Mouse (Mus musculus) adrenal gland, postnatal 14 days (tissue): ENCODE data around the gene Rpsa. TPM values are rescaled to one million over a fixed set of nuclear protein-coding genes. Genes with fewer than 3 reads are reported as not detected.
A peak's percentile ranks its signal among the peaks of the same experiment; 100 is the strongest.

Experiments used
- DNase-seq: peaks from one replicate; pipeline ENCODE4 v3.0.0; 2021; ENCODE audit warnings: mixed read lengths
- total RNA-seq: library from RNA; stranded (reverse); gene quantifications from 2 replicates; pipeline ENCODE4 v1.2.3, GENCODE M21; 2021

Rpsa gene
- total RNA-seq, 1 experiment from 2014 or later = 729 TPM

DNA sequence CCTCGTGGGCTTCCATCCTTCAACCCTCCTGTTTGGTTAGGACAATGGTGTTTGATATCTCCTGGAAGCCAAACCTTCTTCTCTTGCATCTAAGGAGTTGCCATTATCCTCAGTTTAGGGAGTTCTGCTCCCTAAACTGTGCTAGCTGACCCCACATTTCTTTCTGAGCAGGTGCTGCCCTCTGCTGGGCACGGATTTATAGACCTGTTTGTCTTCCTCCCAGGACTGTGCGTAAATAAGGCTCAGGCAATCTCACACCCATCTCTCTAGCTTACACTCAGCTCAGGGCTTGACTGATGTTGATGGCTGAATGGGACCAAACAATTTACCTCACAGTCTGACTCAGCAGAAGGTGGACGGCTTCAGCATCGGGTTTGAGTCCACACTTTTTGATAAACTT lies 43.8 kb downstream of the Rpsa start:
- peak; percentile 82 for DNase-seq

DNA sequence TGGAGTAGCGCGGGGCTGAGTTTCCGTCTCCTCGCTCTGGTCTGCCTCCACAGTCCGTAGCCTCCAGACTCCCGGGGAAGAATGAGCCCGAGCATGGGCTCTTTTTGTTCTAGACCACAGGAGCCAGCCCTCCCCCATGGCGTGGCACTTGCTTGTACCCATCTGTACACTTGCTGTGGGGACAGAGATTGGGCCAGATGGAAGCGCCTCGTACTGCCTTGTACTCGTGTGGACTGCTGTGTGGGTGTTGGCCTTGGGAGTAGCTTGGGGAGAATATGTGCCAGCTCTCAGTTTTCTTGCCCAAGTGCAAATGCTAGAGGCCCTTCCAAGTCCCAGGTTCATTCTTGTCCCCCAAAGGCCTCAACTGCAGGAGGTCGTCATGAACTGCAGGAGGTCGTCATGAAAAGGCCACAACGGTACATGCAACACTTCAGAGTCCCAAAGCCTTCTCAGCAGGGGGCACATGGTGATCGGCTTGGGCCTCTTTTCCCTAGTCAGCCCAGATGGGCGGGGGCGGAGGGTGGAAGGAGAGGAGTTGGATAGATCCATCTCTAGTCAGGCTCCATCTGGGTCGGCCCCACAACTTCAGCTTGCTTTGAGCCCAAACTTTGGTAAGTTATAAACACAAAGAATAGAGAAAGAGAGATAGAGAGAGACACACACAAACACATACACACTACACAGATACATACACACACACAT lies 47.1 kb downstream of the Rpsa start:
- DNase-seq = no peak

DNA sequence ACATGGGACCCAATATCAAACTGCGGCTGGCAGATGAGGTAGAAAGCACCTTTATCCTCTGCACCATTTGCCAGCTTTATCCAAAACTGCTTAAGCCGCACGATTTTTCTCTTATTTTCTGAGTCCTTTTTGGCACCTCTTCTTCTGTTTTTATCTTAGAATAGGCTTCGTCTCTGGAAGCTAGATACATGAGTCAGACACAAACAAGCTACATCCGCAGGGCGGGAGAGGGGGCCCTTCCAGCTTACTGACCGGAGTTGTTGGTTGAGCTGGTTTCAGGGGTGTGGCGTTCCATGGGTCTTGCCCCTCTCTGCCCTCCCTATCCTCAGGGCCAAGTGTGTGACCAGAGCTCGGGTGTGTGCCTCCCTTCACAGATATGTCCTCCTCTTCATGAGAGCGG lies 51.3 kb downstream of the Rpsa start:
- no peak for DNase-seq

Other genes starting within 250 kb of the Rpsa start
- gene Wdr48, start 232.8 kb upstream of the Rpsa start, total RNA-seq = 40.1 and 49.9 TPM in 2 replicates
- gene Gorasp1, start 190.1 kb upstream of the Rpsa start, total RNA-seq = 17.0 and 22.3 TPM in 2 replicates
- gene Ttc21a, start 190.1 kb upstream of the Rpsa start, total RNA-seq = 0.11 TPM in 2 replicates
- 17.8 and 24.5 TPM in 2 replicates for gene Csrnp1, start 143.0 kb upstream of the Rpsa start, total RNA-seq
- 0.22 and 0.30 TPM in 2 replicates for gene Xirp1, start 104.1 kb upstream of the Rpsa start, total RNA-seq
- 2.4 and 3.8 TPM in 2 replicates for gene Cx3cr1, start 57.8 kb upstream of the Rpsa start, total RNA-seq
- gene Ccr8, start 35.6 kb upstream of the Rpsa start, total RNA-seq = 0.41 TPM in 1 of 2 replicates, not detected in the other
- gene Slc25a38, start 17.3 kb upstream of the Rpsa start, total RNA-seq = 21.6 and 22.6 TPM in 2 replicates
- gene Mobp, start 22.0 kb downstream of the Rpsa start, total RNA-seq = 0.15 TPM in 1 of 2 replicates, not detected in the other
- 5.7 and 13.3 TPM in 2 replicates for gene Myrip, start 173.8 kb downstream of the Rpsa start, total RNA-seq